Mouse (Mus musculus): ENCODE data around the gene Cntd1. TPM values are rescaled to one million over a fixed set of nuclear protein-coding genes. Genes with fewer than 3 reads are reported as not detected.
"Not testable (repeated sequence)": the region's sequence is repeated elsewhere in the genome, so short reads cannot be mapped to it uniquely, and the experiment has no call there.

Cntd1 gene
- polyA plus RNA-seq, 1 experiment: 1.6 TPM

- 46% methylated on average over 3 of the region's 3 CpGs for WGBS
- DNase-seq: no peak
- H3K4me3 ChIP-seq (ENCODE audit: insufficient read depth, low read depth, low read length): no peak overlapping the region
- H3K36me3 ChIP-seq (ENCODE audit: control insufficient read depth, insufficient read depth, low read length): no peaks in the 10 kb centered on the region
- no peak for TF ChIP-seq POLR2A (IDR thresholded peaks at IDR 0.05; ENCODE audit: low read depth, low read length)
- TF ChIP-seq CTCF (conservative IDR thresholded peaks at IDR 0.05; ENCODE audit: insufficient read depth, insufficient read length, low read depth, low read length): no peak
- no peaks in the 10 kb centered on the region; the same call in 1 of the 2 replicates for H3K4me1 ChIP-seq (ENCODE audit: control insufficient read depth, insufficient read depth, low read length)
- H3K27ac ChIP-seq (ENCODE audit: insufficient read depth, low read depth, low read length): no peak overlapping the region
- H3K27me3 ChIP-seq (replicated peaks; ENCODE audit: control insufficient read depth, insufficient read depth, low read length): no peaks in the 10 kb centered on the region
Observed at GRCm38 (mm10) chr11:101312150-101312549, 33.3 kb downstream of the Cntd1 start.

DNA sequence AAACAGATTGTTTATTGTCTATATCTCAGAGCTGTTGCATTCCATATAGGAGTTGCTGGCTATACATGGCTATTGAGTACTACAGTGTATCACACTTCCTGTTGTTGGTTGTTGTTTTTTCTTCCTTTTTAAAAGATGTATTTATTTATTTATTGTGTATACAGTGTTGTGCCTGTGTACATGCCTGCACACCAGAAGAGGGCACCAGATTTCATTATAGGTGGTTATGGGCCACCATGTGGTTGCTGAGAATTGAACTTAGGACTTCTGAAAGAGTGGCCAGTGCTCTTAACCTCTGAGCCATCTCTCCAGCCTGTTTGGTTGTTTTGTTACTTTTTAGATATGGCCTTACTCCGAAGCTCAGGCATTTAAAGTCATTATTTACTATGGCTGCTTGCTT lies 35.8 kb downstream of the Cntd1 start:
- H3K4me3 ChIP-seq (ENCODE audit: insufficient read depth, low read depth, low read length): no peak overlapping the region
- no peak overlapping the region for H3K27ac ChIP-seq (ENCODE audit: insufficient read depth, low read depth, low read length)
- no peaks in the 10 kb centered on the region; the same call in 1 of the 2 replicates for H3K4me1 ChIP-seq (ENCODE audit: control insufficient read depth, insufficient read depth, low read length)
- 95% methylated on average over 1 of the region's 1 CpGs for WGBS
- peaks cover 3% of the 10 kb centered on the region for H3K36me3 ChIP-seq (ENCODE audit: control insufficient read depth, insufficient read depth, low read length)
- no peak for DNase-seq
- no peak for TF ChIP-seq CTCF (conservative IDR thresholded peaks at IDR 0.05; ENCODE audit: insufficient read depth, insufficient read length, low read depth, low read length)
- TF ChIP-seq POLR2A (IDR thresholded peaks at IDR 0.05; ENCODE audit: low read depth, low read length): no peak
- no peaks in the 10 kb centered on the region for H3K27me3 ChIP-seq (replicated peaks; ENCODE audit: control insufficient read depth, insufficient read depth, low read length)

DNA sequence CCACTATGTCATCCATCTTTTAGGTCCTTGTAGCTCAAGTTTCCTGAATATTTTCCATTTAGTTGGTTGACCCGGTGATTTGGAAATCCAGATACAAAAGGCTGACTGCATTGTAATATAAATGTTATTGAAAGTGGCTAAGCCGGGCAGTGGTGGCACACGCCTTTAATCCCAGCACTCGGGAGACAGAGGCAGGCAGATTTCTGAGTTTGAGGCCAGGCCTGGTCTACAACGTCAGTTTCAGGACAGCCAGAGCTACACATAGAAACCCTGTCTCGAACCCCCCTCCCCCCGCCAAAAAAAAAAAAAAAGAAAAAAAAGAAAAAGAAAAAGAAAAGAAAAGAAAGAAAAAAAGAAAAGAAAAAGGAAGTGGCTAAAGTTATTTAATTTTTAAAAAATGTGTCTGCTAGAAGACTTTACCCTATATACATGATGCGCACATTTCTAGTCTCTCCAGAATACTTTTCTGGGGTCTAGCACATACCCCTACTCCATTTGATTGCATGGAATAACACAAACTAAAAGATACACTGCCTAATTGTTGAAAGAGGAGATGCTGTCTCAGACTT lies 36.4 kb downstream of the Cntd1 start:
- 84% methylated on average over 8 of the region's 8 CpGs for WGBS
- Histone ChIP-seq H3K4me1 (ENCODE audit: control insufficient read depth, insufficient read depth, low read length) (no peaks in the 10 kb centered on the region; the same call in 1 of the 2 replicates), H3K27me3 (replicated peaks; ENCODE audit: control insufficient read depth, insufficient read depth, low read length) (no peaks in the 10 kb centered on the region), H3K4me3 (ENCODE audit: insufficient read depth, low read depth, low read length) (peak overlapping the region; percentile 88), H3K27ac (ENCODE audit: insufficient read depth, low read depth, low read length) (peak overlapping the region; percentile 90; the same call in 1 of the 2 replicates), H3K36me3 (ENCODE audit: control insufficient read depth, insufficient read depth, low read length) (peaks cover 4% of the 10 kb centered on the region)
- TF ChIP-seq POLR2A (IDR thresholded peaks at IDR 0.05; ENCODE audit: low read depth, low read length) (no peak), CTCF (conservative IDR thresholded peaks at IDR 0.05; ENCODE audit: insufficient read depth, insufficient read length, low read depth, low read length) (no peak)
- DNase-seq: no peak

- Histone ChIP-seq H3K27ac (ENCODE audit: insufficient read depth, low read depth, low read length) (peak within 1 kb of the TSS; percentile 90), H3K4me1 (ENCODE audit: control insufficient read depth, insufficient read depth, low read length) (no peaks in the 10 kb centered on the region; the same call in 1 of the 2 replicates), H3K27me3 (replicated peaks; ENCODE audit: control insufficient read depth, insufficient read depth, low read length) (no peaks in the 10 kb centered on the region), H3K36me3 (ENCODE audit: control insufficient read depth, insufficient read depth, low read length) (peaks cover 6% of the 10 kb centered on the region), H3K4me3 (ENCODE audit: insufficient read depth, low read depth, low read length) (peak within 1 kb of the TSS; percentile 88)
- WGBS: under 1% methylated on average over 62 of the region's 62 CpGs
- no peak for TF ChIP-seq CTCF (conservative IDR thresholded peaks at IDR 0.05; ENCODE audit: insufficient read depth, insufficient read length, low read depth, low read length)
- TF ChIP-seq POLR2A (IDR thresholded peaks at IDR 0.05; ENCODE audit: low read depth, low read length): peak; percentile 65
- DNase-seq: peak; percentile 96
Observed at GRCm38 (mm10) chr11:101315665-101316500, 37.1 kb downstream of the Cntd1 start, which contains the start of gene Psme3. Psme3 (plus strand) TSS chr11:101316213.

DNA sequence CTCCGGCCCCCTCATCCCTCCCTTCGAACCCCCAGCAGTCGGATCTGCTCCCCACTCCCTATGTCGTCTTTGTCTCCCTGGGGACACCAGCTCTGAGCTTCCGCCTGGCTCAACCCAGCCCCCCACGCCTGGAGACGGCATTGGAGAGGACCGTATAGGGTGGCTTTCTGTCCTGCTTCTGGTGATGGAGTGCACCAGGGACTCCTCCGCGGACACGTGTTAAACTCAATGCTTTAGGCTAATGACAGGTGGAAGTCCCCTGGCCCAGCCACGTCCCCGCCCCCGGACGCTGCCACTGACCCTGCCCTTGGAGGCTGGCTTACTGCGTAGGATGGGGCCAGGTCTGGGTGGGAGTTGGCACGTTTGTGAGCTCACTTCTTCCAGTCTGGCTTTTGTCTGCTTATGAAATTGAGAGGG lies 37.7 kb downstream of the Cntd1 start:
- no peaks in the 10 kb centered on the region; the same call in 1 of the 2 replicates for H3K4me1 ChIP-seq (ENCODE audit: control insufficient read depth, insufficient read depth, low read length)
- H3K27me3 ChIP-seq (replicated peaks; ENCODE audit: control insufficient read depth, insufficient read depth, low read length): no peaks in the 10 kb centered on the region
- peaks cover 8% of the 10 kb centered on the region for H3K36me3 ChIP-seq (ENCODE audit: control insufficient read depth, insufficient read depth, low read length)
- TF ChIP-seq POLR2A (IDR thresholded peaks at IDR 0.05; ENCODE audit: low read depth, low read length) (no peak), CTCF (conservative IDR thresholded peaks at IDR 0.05; ENCODE audit: insufficient read depth, insufficient read length, low read depth, low read length) (no peak)
- H3K27ac ChIP-seq (ENCODE audit: insufficient read depth, low read depth, low read length): 0 out of 2 replicates have a peak overlapping the region, but pooled peaks have one; percentile 9
- no peak for DNase-seq
- H3K4me3 ChIP-seq (ENCODE audit: insufficient read depth, low read depth, low read length): peak overlapping the region; percentile 88
- under 1% methylated on average over 17 of the region's 17 CpGs for WGBS

DNA sequence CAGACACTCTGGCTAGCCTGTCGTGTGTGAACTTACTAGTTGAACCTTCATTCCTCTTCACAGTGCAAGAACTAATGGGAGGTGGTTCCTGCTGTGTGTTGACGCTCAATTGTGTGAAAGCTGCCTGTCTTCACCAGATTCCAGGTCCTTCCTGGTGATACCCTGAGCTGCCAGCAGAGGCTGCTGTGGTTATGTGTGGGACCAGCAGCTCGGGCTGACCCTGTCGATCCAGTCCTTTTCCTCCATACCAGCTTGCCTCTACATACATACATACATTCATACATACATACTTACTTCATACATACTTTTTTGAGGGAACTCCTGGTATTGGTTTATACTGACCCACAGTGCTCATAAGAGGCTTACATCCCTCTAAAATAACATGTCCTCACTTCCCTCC lies 44.8 kb downstream of the Cntd1 start:
- no peak overlapping the region for H3K27ac ChIP-seq (ENCODE audit: insufficient read depth, low read depth, low read length)
- TF ChIP-seq CTCF (conservative IDR thresholded peaks at IDR 0.05; ENCODE audit: insufficient read depth, insufficient read length, low read depth, low read length) (peak; percentile 99), POLR2A (IDR thresholded peaks at IDR 0.05; ENCODE audit: low read depth, low read length) (no peak)
- 4% methylated on average over 4 of the region's 4 CpGs for WGBS
- peak; percentile 86 for DNase-seq
- no peaks in the 10 kb centered on the region for H3K27me3 ChIP-seq (replicated peaks; ENCODE audit: control insufficient read depth, insufficient read depth, low read length)
- no peak overlapping the region for H3K4me3 ChIP-seq (ENCODE audit: insufficient read depth, low read depth, low read length)
- peaks cover 11% of the 10 kb centered on the region for H3K36me3 ChIP-seq (ENCODE audit: control insufficient read depth, insufficient read depth, low read length)
- H3K4me1 ChIP-seq (ENCODE audit: control insufficient read depth, insufficient read depth, low read length): no peaks in the 10 kb centered on the region

GRCm38 (mm10) chr11:101324763-101325162 lies 46.0 kb downstream of the Cntd1 start, which contains the start of gene Aoc2:
Aoc2 (plus strand) TSS chr11:101325063.
- Histone ChIP-seq H3K27ac (ENCODE audit: insufficient read depth, low read depth, low read length) (no peak within 1 kb of the TSS), H3K4me3 (ENCODE audit: insufficient read depth, low read depth, low read length) (no peak within 1 kb of the TSS), H3K27me3 (replicated peaks; ENCODE audit: control insufficient read depth, insufficient read depth, low read length) (no peaks in the 10 kb centered on the region), H3K36me3 (ENCODE audit: control insufficient read depth, insufficient read depth, low read length) (peaks cover 7% of the 10 kb centered on the region), H3K4me1 (ENCODE audit: control insufficient read depth, insufficient read depth, low read length) (no peaks in the 10 kb centered on the region)
- WGBS: 69% methylated on average over 5 of the region's 5 CpGs
- no peak for DNase-seq
- no peak for TF ChIP-seq CTCF (conservative IDR thresholded peaks at IDR 0.05; ENCODE audit: insufficient read depth, insufficient read length, low read depth, low read length)
- TF ChIP-seq POLR2A (IDR thresholded peaks at IDR 0.05; ENCODE audit: low read depth, low read length): no peak

- DNase-seq; H3K4me1 ChIP-seq (ENCODE audit: control insufficient read depth, insufficient read depth, low read length); H3K4me3 ChIP-seq (ENCODE audit: insufficient read depth, low read depth, low read length); H3K36me3 ChIP-seq (ENCODE audit: control insufficient read depth, insufficient read depth, low read length); H3K27ac ChIP-seq (ENCODE audit: insufficient read depth, low read depth, low read length); H3K27me3 ChIP-seq (replicated peaks; ENCODE audit: control insufficient read depth, insufficient read depth, low read length): not testable (repeated sequence)
- WGBS: 95% methylated on average over 11 of the region's 11 CpGs
Observed at GRCm38 (mm10) chr11:101325201-101325600, 46.4 kb downstream of the Cntd1 start.
